Mouse (Mus musculus): ENCODE data around the gene Mpv17l2.

DNA sequence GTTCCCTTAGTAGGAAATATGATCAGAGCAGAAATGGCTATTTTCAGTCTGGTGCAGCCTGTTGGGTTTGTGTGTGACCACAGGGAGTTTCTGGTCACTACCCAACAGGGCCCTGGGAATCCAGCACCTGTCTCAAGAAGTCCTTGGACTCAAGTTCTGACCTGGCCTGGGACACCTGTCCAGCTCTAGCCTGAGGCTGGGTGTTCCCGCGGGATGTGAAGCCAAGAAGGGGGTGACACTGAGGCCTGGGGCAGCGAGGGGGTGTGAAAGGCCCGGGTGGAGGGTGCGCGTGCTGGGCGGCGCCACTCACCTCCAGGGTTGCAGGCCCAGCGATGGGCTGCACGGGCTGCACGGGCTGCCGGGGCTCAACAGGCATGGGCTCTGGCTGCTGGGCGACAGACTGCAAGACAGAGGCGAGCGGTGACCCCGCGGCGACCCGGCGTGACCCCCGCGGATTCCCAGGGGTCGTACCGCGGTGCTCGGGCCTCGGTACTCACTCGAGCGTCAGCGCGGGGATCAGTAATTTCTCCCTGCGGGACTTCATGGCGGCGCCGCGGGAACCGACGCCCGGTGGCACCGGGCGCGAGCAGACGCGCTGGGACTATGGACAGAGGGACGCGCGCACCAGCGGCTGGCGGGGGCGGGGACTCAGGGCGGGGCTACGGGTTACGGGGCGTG lies 35.8 kb upstream of the Mpv17l2 start:
- no peak for TF ChIP-seq CTCF (IDR thresholded peaks at IDR 0.05; ENCODE audit: low read depth)
- TF ChIP-seq EP300 (IDR thresholded peaks at IDR 0.05; ENCODE audit: low read depth): no peak

All from heart, postnatal 0 days (tissue).